Mouse (Mus musculus) CD4-positive, CD25-positive, alpha-beta regulatory T cell, adult 4 months (primary cell): ENCODE measurements around the gene Omp. TPM values are rescaled to one million over a fixed set of nuclear protein-coding genes. Genes with fewer than 3 reads are reported as not detected.
A peak's percentile ranks its signal among the peaks of the same experiment; 100 is the strongest.

Experiments used
- ATAC-seq: one replicate; pipeline ENCODE4 v1.8.0; 2017
- polyA plus RNA-seq, 2 experiments: library from polyadenylated mRNA; unstranded; fragments of 100-300 nt; shearing (Covaris generic); gene quantifications; one replicate each; pipeline ENCODE4 v1.2.1; 2017

The Omp gene
- polyA plus RNA-seq, 2 experiments from 2014 or later: not detected

DNA sequence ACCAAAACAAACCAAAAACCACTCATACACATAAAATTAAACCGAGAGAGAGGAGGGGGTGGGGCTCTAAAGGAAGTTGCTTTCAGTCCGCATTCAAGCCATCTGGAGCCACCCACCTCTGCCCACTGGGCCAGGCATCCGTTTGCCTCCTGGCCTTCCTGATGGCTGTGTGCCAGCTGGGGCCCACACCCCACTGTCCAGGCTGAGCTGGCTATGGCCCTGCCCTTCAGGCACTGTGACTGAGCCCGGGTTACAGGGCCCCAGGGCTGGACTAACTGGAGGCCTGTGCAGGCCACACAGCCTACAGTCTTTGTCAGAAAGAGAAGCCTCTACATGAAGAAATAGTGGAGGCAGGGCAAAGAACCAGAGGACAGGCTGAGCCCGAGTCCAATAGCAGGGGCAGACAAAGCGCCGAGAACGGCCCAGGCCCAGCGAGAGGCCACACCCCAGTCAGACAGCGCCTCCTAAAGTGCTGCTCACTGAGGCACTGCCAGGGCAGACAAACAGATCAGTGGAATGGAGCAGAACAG lies 19.8 kb upstream of the Omp start:
- peak; percentile 82 for ATAC-seq

DNA sequence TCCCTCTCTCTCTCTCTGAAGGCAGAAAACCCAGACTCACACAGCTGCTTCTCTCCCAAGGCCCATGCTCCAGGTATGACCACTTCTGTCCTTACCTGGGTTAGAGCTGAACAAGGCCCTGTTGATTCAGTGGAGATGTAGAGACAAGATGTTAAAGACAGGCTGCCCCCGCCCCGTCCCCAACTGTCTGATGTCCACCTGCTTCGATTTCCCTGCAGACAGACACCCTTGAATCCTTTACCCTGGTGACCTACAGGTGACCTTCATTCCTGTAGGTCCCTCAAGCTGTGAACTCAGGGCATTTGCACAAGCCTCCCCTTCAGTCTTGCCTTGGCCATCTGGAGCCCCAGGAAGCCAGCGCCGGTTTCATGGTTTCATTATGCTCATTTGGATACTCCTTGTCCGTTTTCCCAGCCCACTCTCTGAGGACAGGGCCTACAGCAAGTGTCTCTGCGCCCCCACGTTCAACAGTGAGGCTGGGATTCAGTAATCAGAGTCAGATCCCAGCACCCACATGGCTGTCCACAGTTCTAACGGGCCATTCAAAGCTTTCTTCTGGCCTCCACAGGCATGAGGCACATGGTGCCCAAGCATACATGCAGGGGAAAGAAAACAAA lies 19.2 kb upstream of the Omp start:
- no peak for ATAC-seq

DNA sequence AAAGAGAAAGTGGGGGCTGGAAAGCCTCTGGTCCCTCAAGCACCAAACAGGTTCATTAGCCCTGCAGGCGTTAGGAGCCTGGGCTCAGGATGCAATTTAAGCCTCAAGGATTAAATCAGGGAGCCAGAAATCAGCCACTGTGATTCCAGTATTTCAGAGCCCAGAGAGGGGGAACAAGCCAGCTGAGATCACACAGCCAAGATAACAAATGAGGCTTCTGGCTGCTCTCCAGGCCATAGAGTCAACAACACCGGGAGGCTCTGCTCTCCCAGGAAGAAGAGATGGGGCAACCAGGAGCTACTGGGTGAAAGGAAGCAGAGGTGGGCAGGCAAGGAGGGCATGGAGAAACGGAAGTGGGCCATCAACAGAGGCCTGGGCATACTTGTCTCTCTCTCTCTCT lies 18.4 kb upstream of the Omp start:
- ATAC-seq: no peak

DNA sequence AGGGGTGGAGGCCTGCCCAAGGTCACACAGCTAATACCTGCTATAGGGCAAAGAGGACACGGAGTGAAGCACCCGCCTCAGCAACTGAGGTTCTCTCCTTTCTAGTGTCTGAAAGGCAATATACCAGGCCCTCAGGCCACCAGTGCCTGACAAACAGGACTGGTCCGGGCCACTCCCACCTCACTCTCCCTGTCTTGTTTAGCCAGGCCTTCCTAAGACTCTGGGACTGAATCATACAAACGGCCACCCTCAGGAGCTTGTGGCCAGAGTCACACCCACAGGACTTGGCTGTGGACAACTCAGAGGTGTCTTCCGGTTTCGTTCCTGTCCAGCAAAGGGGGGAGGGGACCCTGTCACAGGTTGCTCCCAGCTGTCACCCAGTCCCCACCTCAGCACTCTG lies 16.9 kb upstream of the Omp start:
- ATAC-seq: no peak

DNA sequence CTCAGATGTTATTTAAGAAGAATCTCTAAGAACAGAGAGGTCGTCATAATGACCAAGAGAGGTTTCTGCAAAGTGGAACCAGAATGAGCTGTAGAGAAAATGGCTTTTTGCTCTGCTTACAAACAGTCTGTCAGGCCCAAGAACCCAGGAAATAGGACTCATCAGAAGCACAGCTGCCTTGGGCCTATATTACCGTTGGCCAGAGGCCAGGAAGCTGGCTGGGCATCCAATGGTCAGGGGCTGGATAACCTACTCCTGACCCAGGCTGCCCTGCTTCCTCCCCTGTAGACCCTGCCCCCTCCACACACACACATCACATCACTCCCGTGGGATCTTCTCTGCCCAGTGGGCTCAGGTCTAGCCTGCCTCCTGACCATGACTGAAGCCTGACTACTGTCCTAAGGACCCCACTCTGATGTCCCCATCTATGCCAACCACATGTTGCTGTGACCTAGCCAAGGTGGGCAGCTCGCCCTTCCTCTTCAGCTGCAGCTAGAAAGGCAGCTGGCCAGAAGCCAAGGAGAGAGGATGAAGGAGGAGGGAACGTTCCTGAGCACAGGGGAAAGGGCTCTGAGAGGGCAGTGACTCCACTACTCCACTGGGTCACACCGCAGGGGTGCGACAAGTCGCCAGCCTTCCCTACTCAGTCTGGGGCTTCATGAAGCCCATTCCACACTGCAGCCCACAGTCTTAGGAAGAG lies 14.9 kb upstream of the Omp start:
- ATAC-seq: no peak

DNA sequence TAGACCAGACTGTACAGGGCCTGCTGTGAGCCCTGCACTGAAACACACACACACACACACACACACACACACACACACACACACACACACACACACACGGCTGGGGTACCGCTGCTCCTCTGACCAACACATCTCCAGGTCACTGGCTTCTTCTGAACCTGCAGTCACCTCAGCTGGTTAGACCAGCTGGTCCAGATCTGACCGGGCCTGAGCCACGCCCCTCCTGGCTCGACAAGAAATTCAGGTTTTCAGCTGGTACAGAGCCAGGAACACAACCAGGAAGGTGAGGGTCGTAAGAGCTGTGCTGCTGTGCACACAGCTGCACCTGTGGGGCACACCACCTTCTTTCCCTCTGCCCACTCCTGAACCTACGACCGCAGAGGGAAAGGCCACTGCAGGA lies 13.2 kb upstream of the Omp start:
- ATAC-seq: no peak

DNA sequence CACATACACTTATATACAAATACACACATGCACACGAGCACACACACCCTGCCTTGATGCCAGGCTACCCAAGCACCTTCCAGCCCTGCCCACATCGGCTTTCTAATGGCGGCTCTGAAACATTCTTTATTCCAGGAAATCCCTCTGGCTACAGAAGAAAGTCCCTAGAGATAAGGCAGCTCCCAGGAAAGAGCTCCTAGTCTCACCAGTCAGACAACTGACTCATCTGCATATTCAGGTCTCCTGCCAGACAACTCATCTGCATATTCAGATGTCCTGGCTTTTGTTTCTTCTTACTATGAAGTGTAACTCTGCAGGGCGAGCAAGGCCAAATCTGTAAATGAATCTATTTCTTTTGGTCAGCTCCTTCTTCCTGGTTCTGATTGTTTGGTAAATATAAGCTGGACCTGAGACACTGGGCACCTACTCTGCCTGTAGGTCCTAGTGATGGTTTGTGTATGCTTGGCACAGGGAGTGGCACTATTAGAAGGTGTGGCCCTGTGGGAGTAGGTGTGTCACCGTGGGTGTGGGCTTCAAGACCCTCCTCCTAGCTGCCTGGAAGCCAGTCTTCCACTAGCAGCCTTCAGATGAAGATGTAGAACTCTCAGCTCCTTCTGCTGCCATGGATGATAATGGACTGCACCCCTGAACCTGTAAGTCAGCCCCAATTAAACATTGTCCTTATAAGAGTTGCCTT lies 12.5 kb upstream of the Omp start:
- ATAC-seq: no peak

DNA sequence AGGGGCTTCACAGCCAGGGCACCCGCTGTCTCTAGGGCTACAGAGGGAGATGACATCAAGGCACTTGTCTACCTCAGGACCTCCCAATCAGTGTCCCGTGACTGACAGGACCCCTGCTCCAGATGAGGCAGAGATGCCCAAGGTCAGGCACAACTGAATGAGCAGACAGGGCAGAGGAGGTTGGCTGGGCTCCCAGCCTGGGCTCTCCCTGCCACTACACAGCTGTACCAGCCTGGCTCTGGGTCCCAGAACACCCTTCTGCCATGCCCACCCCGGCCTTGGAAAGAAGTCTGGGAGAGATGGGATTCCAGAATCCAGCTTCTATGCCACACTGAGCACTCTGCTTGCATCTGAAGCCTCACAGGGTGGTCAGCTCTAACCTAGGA lies 11.0 kb upstream of the Omp start:
- no peak for ATAC-seq

DNA sequence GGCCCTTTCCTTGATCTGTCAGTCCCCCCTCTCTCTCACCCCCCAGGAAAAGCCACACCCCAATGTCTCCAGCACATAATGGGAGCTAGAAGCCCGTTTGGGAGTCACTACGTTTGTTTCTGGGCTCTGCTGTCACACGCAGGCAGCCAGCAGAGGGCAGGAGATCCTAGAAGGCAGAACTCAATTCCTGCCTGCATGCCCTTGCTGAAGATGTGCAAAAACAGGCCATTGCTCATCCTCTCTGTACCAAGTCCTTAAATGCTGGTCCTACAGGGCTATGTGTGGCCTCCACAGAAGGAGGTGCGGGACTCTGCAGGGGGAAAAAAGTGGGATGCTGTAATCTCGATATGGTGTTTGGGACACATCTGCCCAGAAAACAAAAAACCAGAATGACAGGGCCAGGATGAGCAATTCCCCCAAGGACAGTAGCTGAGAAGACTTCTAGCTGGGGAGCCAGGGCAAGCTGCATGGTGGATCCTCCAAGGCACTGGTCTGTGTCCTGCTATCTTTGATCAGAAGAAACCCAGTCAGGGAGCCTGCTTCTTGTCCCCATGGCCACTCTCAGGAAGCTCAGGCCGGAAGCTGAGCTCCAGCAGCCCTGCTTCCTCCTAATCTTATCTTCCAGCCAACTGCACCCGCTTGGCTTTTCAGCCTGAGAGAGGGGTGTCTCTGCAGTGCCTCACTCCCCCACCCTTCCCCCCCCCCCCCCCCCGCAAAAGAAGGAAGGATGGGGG lies 10.4 kb upstream of the Omp start:
- peak; percentile 60 for ATAC-seq

DNA sequence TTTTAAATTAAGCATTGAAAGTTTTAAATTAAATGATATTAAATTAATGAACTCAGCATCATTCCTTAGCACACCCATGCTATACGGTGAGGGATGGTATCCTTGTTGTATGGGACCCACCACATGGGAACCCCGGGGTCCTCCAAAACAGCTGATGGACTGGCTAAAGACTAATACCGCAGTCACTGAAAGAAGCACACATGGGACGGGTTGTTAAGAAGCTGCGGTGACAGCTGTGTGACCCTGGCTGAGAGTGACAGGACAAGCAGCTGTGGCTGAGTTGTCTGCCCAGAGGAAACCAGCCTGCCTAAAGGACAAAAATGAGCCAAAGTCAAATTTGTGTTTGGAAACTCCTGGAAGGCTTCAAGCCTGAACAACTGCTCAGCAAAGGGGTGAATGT lies 8.6 kb upstream of the Omp start:
- ATAC-seq: no peak

DNA sequence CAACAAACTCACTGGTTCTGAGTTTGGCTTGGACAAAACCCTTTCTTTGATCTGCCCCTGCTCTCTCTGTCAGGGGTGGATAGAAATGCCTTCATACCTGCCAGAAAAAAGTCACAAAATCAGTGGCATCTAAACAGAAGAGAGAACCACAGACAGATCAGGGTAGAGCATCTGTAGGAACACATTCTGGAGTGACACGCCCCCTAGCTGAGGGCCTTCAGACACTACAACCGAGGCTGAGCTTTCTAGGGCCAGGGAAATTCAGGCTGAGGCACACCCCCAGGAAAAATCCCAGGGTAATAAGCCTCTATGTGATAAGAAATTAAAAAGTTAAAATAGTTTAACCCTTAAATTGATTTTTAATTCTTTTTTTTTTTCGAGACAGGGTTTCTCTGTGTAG lies 8.0 kb upstream of the Omp start:
- no peak for ATAC-seq

DNA sequence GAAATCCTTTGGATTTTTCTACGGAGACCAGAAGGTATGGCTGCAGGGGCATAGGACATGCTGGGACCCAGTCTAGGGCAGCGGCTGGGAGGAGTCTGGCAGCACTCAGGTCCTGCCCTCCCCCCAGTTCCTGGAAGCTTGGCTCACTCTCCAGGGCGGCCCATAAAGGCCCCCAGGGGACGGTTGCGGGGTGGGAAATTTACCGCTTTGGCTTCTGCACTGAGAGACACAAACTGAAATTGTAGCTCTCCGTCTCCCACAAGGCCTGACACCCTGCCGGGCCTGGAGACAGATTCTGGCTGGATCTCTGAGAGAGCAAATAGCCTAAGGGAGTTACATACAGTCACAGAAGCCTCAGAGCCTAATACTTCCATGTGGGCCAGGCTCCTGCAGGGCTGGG lies 7.1 kb upstream of the Omp start:
- ATAC-seq: no peak

DNA sequence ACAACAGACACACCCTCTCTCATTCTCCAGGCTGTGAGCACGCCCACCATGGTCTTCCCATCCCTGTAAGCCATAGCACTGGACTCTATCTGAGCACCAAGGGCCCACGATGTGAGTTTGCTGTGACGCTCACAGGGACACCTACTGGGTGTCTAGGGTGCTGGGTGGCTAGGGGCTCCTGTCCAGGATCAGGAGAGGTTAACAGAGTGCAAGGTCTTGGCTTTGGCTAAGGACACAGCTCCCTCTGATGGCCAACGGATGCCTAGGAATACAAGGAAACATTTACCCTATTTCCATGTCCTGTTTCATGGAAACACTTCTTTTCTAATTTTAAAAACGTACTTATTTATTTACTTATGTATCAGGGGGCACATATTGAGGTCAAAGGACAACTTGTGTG lies 5.2 kb upstream of the Omp start:
- ATAC-seq: no peak

DNA sequence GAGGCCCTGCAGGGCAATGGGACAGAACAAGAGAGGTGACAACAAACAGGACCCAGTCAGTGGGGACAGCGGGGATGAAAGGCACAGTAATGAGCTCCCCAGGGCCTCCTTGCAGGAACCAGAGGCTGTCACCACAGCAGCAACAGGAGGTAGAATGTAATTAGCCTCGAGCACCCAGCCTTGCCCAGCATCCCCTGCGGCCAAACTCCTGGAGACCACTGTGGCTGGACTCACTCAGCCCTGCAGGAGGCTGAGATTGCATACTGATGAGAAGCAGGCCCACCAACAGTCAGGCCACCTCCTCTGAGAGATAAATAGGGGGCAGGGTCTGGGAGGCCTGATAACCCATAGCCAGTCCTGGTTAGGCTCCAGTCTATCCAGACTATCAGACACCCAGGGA lies 4.5 kb upstream of the Omp start:
- no peak for ATAC-seq

DNA sequence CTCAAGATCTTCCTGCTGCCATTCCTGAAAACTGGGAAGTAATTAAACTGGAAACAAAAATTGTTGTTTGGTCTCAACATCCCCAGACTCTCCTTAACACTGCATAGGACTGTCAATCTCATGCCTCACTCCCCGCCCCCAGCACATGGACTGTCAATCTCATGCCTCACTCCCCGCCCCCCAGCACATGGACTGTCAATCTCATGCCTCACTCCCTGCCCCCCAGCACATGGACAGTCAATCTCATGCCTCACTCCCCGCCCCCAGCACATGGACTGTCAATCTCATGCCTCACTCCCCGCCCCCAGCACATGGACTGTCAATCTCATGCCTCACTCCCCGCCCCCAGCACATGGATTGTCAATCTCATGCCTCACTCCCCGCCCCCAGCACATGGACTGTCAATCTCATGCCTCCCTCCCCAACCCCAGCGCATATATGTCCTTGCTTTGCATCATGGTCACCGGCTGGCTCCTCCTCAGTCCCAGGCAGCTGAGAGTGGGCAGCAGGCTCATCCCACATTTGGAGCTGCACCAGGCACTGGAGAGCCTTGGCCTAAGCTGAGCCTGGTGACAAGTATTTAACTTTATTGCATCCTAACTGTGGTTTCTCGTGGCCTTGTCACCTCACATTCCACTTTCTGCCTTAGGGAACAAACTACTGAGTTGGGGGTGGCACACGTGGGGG lies 3.6 kb upstream of the Omp start:
- ATAC-seq: no peak

DNA sequence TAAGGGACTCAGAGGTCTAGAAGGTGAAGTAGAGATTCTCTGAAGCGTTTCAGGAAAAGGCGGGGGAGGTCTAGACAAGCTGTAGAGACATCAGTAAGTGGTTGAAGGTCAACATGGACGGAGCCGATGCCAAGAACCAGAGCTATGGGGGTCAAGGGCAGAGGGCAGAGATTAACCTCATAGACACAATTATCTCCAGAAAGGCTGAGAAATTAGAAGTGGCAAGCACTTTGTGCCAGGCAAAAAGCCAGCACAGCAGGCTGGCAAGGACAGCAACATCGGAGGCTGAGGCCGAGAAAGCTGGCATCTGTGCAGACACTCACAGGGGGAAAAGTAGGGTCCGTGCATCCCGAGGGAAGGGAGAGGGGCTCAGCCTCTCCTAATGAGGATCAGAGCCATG lies 2.5 kb upstream of the Omp start:
- ATAC-seq: no peak

DNA sequence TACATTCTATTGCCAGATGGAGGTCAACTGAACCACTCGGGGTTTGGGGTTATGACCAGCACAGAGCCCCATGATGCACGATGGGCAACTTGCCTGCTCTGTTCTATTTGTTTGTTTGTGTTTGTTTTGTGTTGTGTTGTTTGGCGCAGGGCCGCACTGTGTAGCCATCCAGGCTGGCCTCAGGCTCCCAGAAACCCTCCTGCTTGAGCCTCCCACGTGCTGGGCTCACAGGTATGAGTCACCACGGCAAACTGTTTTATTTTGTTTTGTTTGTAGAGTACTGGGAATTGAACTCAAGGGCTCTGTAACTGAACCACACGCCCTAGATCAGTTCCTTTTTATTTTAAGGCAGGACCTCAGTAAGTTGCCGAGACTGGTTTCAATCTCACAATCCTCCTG lies 1.1 kb upstream of the Omp start:
- ATAC-seq: no peak

DNA sequence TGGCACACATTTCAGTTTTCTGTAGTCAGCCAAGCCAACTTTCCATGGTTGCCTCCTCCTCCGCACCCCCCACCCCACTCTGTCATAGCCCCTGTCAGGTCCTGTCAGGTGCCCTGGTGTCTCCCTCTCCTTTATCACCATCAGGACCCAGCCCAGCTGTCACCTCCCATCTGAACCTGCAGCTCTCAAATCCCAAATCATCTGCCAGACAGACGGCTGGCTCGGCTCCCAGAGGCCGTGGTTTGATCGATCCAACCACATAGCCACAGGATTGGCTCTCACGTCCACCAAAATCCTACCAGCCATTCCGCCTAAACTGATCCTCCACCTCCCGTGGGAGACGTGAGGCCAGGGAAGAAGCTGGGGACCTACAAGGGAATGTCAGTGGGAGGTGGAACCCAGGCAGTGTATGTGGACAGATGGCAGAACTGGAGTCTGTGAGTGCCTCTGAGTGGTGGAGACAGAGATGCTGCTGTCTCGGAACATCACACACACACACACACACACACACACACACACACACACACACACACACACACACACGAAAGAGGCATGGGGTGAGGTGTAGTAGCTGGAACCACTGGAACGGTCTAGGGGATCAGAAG lies 642 bp upstream of the Omp start:
- ATAC-seq: no peak

DNA sequence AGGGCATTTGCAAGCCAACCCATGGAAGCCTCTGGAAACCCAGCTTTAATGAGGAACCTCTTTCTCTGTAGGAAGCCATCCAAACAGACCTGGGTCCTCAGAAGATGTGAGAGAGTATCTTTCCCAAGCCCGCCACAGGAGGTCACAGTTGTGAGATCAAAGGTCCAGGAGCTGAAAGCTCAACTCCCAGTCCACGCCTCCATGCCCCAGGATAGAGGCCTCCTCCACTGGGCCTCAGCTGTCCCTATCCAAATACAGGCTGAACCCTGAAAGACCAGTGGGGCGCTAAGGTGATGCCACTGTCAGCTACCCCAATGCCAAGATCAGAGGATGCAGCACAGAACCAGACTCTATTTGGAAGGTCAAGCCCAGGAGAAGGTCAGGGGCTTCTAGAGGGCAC lies 2.7 kb downstream of the Omp start:
- ATAC-seq: no peak

DNA sequence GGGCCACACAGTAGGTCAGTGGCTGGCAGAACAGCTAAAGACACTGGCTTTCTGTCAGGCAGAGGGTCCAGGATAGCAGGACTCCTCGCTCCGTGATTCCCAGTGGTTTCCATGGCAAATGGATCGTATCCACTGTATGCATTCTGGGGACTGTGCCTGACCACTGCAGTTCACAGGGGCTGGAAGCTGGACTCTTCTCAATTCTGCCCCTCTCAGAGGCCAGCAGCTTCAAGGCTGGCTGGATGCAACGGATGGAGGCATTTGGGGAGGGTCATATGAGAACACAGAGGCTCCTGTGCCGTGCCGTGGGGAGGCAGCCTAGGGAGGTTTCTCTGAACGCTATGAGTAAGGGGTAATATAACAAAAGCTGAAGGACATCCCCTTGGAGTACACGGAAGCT lies 3.1 kb downstream of the Omp start:
- no peak for ATAC-seq

DNA sequence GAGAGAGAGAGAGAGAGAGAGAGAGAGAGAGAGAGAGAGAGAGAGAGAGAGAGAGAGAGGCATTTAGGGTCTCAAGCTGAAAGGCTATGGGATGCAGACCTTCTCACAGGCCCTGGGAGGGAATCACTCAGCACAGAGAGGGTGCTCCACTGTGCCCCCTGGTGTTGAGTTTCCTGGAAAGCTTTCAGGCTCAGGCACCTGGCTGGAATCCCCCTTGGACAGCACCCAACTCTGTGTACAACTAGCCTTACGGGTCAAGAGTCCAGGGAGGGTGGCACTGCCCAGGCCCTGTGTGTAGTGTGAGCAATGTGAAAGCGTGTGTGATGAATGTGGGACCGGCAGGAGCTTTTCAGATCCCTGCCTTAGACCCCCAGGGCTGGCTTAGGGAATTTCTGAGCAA lies 4.1 kb downstream of the Omp start:
- ATAC-seq: no peak

DNA sequence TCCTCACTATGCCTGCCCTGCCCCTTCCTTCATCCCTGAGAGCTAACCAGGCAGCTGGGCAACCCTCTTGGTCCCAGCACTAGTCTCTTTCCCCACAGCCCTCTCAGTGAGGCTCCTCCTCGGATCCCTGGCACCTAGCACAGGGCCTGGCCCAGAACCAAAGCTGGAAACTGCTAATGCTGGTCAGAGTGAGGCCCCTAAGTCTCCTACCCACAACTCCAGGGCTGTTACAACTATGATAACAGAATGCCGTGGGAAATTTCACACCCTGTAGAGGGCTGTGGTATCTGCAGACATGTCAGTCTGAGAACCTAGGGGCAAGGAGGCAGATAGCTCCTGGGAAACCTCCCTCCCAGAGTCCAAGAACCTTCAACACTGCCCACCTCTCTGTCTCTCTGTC lies 4.7 kb downstream of the Omp start:
- ATAC-seq: no peak
